Mouse (Mus musculus): ENCODE measurements around the gene Ehd4.

DNA sequence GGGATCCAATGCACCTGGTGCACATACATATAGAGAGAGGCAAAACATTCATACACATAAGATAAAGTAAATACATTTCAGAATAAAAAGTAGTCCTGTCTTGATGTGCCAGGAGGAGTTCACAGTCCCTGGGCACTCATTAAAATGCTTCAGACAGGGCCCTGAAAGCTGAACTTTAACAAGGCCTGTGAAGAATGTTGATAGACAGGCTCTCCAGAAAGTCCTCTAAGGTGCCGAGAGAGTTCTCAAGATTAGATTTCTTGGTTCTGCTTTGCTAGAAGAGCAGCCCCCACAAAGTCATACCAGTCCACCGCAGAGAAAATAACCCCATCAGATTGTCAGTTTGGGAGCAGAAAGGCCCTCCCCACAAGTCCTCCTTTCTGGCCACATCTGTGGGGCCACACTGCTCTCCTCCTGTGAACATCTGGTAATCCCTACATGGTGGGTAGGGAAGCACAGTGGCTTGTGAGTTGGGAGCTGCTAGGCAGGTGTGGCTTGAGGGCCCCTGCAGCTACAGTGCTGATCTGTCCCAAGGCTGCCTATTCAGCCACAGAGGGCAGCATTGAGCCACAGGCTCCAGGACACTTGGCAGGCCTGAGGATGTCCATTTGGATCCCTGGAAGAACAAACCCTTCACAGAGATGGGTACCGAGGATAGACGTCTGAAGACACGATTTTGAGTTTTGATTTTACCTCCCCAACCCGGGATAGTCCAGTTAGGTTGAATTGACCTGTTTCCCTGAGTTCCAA is 31.3 kb upstream of the Ehd4 start:
- TF ChIP-seq CTCF (conservative IDR thresholded peaks at IDR 0.05; ENCODE audit: low read length) (no peak), POU5F1 (IDR thresholded peaks at IDR 0.05; ENCODE audit: borderline replicate concordance, low read length) (no peak), NANOG (IDR thresholded peaks at IDR 0.05; ENCODE audit: borderline replicate concordance, low read length) (no peak)

All from E14TG2a.4 (cell line).